Mouse (Mus musculus) heart, embryonic 10.5 days (tissue): ENCODE results near the gene Baz2a. TPM values are rescaled to one million over a fixed set of nuclear protein-coding genes. Genes with fewer than 3 reads are reported as not detected.
A peak's percentile ranks its signal among the peaks of the same experiment; 100 is the strongest.
"Not testable (repeated sequence)": the region's sequence is repeated elsewhere in the genome, so short reads cannot be mapped to it uniquely, and the experiment has no call there.

Source experiments
- DNase-seq: peaks from one replicate; pipeline ENCODE4 v3.0.0-alpha.2; 2017; ENCODE audit warnings: low spot score
- H3K27ac ChIP-seq: fragments of 300-500 bp; sonication (generic); 2 replicates; pipeline ENCODE4 v1.5.1; 2016; ENCODE audit warnings: mild to moderate bottlenecking
- H3K27me3 ChIP-seq: fragments of 300-500 bp; sonication (generic); 2 replicates; pipeline ENCODE4 v1.6.1; 2016; ENCODE audit warnings: mild to moderate bottlenecking; ENCODE audit not compliant: poor library complexity, insufficient read depth, severe bottlenecking
- H3K36me3 ChIP-seq: fragments of 300-500 bp; sonication (generic); 2 replicates; pipeline ENCODE4 v1.6.1; 2016; ENCODE audit warnings: mild to moderate bottlenecking, moderate library complexity
- H3K4me1 ChIP-seq: fragments of 300-500 bp; sonication (generic); 2 replicates; pipeline ENCODE4 v1.6.1; 2016; ENCODE audit warnings: mild to moderate bottlenecking
- H3K4me3 ChIP-seq: fragments of 300-500 bp; sonication (generic); 2 replicates; pipeline ENCODE4 v1.5.1; 2016; ENCODE audit warnings: mild to moderate bottlenecking, moderate library complexity
- H3K9me3 ChIP-seq: fragments of 300-500 bp; sonication (generic); 2 replicates; pipeline ENCODE4 v1.6.1; 2016; ENCODE audit warnings: mild to moderate bottlenecking, moderate library complexity
- WGBS: fragments of 180-500 bp; shearing (Covaris S2); methylation state at CpG from one replicate; pipeline ENCODE4 v1.1.7; 2016; 5-methylcytosine and 5-hydroxymethylcytosine counted together
- polyA plus RNA-seq: library from polyadenylated mRNA; unstranded; fragments of >200 nt; fragmentation: Nextera tagmentation; extraction: Ambion mirVana; gene quantifications from 2 replicates; pipeline ENCODE4 v1.2.1, GENCODE M21; 2016

The Baz2a gene
- polyA plus RNA-seq, 1 experiment from 2014 or later, result 10.1 TPM

DNA sequence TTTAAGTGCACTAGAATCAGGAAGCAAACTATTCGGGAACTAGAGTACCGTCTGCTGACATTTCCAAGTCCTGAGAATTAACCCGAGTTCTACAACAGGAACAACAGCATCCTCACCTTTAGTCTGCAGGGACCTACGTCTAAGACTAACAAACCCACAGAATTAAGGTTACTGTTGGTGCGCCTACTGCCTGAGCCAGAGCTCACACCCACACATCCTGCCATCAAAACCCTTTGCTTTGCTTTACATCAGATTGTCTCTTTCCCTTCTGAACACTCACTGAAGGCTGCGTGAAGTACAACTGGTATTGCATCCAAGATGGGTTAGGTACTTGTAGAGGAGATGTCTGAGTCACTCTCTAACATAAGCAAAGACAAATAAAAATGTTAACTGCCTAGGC is 44.0 kb downstream of the Baz2a start:
- peaks cover 87% of the 10 kb centered on the region for H3K36me3 ChIP-seq
- no peaks in the 10 kb centered on the region for H3K9me3 ChIP-seq
- 81% methylated on average over 6 of the region's 6 CpGs for WGBS
- no peak overlapping the region for H3K4me3 ChIP-seq
- DNase-seq, result no peak
- no peaks in the 10 kb centered on the region for H3K27me3 ChIP-seq
- no peaks in the 10 kb centered on the region for H3K4me1 ChIP-seq
- no peak overlapping the region for H3K27ac ChIP-seq

DNA sequence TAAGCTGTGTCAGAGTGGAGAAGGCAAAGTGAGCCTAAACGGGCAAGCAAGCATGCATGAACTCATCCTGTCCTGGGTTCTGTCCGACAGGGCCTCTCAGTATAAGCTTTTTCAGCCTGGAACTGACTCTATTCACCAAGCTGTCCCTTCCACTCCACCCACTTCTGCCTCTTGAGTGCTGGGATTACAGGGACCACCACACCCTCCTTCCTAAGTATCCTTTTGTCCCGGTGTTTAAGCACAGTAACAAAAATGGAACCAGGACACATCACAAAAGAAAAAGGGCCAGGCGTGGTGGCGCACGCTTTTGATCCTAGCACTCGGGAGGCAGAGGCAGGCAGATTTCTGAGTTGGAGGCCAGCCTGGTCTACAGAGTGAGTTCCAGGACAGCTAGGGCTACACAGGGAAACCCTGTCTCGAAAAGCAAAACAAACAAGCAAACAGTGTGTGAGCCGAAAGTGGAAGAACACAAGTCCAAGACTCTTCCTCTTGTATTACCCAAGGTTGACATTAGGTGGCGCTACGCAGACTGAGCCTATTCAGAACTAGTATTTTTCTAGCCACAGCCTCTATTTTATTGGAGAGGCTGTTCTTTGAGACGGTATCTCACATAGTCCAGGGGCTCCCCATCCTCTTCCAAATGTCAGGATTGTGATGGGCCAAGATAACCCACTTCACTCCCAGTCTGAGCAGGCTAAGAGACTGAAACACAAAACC is 49.0 kb downstream of the Baz2a start:
- H3K4me1 ChIP-seq, result no peaks in the 10 kb centered on the region
- no peak for DNase-seq
- H3K36me3 ChIP-seq, result peaks cover 88% of the 10 kb centered on the region
- 70% methylated on average over 12 of the region's 12 CpGs for WGBS
- H3K27me3 ChIP-seq, result no peaks in the 10 kb centered on the region
- H3K4me3 ChIP-seq, result no peak overlapping the region
- no peaks in the 10 kb centered on the region for H3K9me3 ChIP-seq
- H3K27ac ChIP-seq, result no peak overlapping the region

DNA sequence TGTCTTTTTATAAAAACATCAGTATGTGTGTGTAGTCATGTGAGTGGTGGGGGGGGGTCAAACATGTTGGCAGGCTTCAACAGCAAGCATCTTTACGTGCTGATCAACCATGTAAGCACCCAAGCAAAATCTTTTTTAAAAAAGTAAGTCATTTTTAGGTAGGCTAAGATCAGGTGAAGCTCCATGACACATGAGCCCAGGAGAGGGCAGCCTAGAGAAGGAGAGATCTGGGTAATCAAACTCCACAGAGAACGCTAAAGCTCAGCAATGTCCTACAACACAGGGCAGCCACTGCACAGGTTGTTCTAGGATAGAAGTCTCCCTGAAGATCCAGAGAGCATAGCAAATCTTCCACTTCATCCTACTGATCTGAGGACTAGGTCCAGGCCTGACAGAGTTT is 50.8 kb downstream of the Baz2a start:
- Histone ChIP-seq H3K4me1 (no peaks in the 10 kb centered on the region), H3K36me3 (peaks cover 94% of the 10 kb centered on the region), H3K9me3 (no peaks in the 10 kb centered on the region), H3K27ac (no peak overlapping the region), H3K27me3 (no peaks in the 10 kb centered on the region), H3K4me3 (no peak overlapping the region)
- 66% methylated on average over 2 of the region's 2 CpGs for WGBS
- no peak for DNase-seq

GRCm38 (mm10) chr10:128143659-128144058 is 52.3 kb downstream of the Baz2a start:
- 67% methylated on average over 4 of the region's 4 CpGs for WGBS
- Histone ChIP-seq H3K9me3 (no peaks in the 10 kb centered on the region), H3K4me1 (no peaks in the 10 kb centered on the region), H3K4me3 (no peak overlapping the region), H3K27ac (no peak overlapping the region), H3K36me3 (peaks cover 87% of the 10 kb centered on the region), H3K27me3 (no peaks in the 10 kb centered on the region)
- DNase-seq, result no peak

- H3K4me3 ChIP-seq, result no peak overlapping the region
- H3K36me3 ChIP-seq, result peaks cover 79% of the 10 kb centered on the region
- no peaks in the 10 kb centered on the region for H3K9me3 ChIP-seq
- 79% methylated on average over 2 of the region's 2 CpGs for WGBS
- no peaks in the 10 kb centered on the region for H3K27me3 ChIP-seq
- peaks cover 10% of the 10 kb centered on the region for H3K4me1 ChIP-seq
- no peak for DNase-seq
- H3K27ac ChIP-seq, result no peak overlapping the region
Measured at GRCm38 (mm10) chr10:128144961-128145360, 53.6 kb downstream of the Baz2a start.

DNA sequence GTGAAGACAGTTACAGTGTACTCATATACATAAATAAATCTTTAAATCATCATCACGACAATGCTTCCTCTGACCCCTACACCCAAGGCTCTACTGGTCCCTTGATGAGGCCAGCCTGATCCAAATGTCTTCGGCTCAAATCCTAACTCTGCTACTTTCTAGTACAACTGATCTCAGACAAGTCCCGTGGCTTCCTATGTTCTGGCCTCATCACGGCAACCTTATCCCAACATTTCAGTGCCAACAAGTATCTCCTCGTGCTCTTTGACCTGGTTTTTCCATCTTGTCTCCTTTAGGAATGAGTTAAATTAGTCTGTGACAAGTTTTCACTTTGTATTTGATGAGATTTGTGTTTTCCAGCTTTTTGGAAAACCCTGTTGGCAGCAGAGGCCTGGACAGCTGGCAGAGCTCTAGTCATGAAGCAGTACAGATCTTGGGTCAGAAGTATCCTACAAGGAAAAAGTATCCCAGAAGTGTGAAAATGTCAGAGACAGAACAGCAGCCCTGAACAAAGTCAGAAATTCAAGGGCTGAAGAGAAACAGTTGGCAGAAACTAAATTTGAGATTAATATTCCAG is 57.5 kb downstream of the Baz2a start:
- Histone ChIP-seq H3K36me3 (peaks cover 49% of the 10 kb centered on the region), H3K27me3 (no peaks in the 10 kb centered on the region), H3K9me3 (no peaks in the 10 kb centered on the region), H3K4me1 (peaks cover 13% of the 10 kb centered on the region), H3K27ac (peak overlapping the region; percentile 83; the same call in 1 of the 2 replicates), H3K4me3 (no peak overlapping the region)
- WGBS, result 89% methylated on average over 5 of the region's 5 CpGs
- no peak for DNase-seq

DNA sequence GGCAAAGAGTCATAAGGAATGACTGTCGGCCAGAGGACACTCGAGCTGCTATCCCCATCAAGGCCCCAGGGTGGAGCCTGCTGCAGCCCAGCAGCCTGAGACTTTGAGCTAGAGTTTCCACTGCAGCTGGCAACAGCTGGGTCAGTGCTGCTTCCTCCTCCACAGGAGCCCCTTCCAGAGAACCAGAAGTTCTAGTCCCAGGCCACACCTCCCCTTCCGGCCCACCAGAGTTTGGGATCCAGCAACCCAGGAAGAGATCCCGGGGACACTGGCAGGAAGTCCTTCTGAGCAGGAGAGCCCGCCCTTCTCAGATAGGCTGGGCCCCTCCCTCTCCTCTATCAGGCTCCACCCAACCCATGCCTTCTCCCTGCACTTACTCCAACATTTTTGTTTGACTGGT is 58.2 kb downstream of the Baz2a start:
- no peaks in the 10 kb centered on the region for H3K9me3 ChIP-seq
- H3K27ac ChIP-seq, result peak overlapping the region; percentile 83
- no peaks in the 10 kb centered on the region for H3K27me3 ChIP-seq
- DNase-seq, result peak; percentile 95
- 5% methylated on average over 5 of the region's 5 CpGs for WGBS
- H3K4me3 ChIP-seq, result peak overlapping the region; percentile 41
- peaks cover 43% of the 10 kb centered on the region for H3K36me3 ChIP-seq
- peaks cover 13% of the 10 kb centered on the region for H3K4me1 ChIP-seq

DNA sequence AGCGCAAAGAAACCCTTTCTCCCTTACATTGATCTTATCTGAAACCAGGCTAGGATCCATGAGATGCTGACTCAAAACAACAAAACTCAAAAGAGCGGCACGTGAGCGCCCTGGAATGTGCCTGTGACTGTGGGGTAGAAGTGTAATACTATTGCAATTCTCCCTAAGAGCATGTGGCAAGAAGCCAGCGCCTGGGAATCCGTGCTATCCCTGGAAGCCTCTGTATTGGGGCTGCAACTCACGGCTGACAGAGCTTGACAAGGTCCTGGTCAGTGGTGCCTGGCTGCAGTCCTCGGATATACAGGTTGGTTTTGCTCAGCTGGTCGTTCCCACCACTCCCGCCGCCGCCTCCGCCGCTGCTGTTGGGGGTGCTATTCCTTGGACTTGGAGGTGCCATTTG is 59.6 kb downstream of the Baz2a start:
- H3K27ac ChIP-seq, result no peak overlapping the region
- H3K27me3 ChIP-seq, result no peaks in the 10 kb centered on the region
- H3K4me3 ChIP-seq, result no peak overlapping the region
- WGBS, result 70% methylated on average over 14 of the region's 14 CpGs
- H3K4me1 ChIP-seq, result peaks cover 13% of the 10 kb centered on the region
- no peaks in the 10 kb centered on the region for H3K9me3 ChIP-seq
- H3K36me3 ChIP-seq, result peaks cover 29% of the 10 kb centered on the region
- DNase-seq, result no peak

GRCm38 (mm10) chr10:128153978-128154377 is 62.6 kb downstream of the Baz2a start:
- Histone ChIP-seq H3K9me3 (no peaks in the 10 kb centered on the region), H3K4me3 (no peak overlapping the region), H3K4me1 (peaks cover 13% of the 10 kb centered on the region), H3K36me3 (peaks cover 16% of the 10 kb centered on the region), H3K27me3 (no peaks in the 10 kb centered on the region), H3K27ac (no peak overlapping the region)
- 83% methylated on average over 3 of the region's 3 CpGs for WGBS
- DNase-seq, result no peak

GRCm38 (mm10) chr10:128165726-128166125 is 74.3 kb downstream of the Baz2a start:
- H3K27me3 ChIP-seq, H3K9me3 ChIP-seq, H3K4me3 ChIP-seq, H3K27ac ChIP-seq, H3K4me1 ChIP-seq, DNase-seq: not testable (repeated sequence)
- H3K36me3 ChIP-seq, result peaks cover 18% of the 10 kb centered on the region
- 85% methylated on average over 3 of the region's 3 CpGs for WGBS

- Histone ChIP-seq H3K27me3 (no peaks in the 10 kb centered on the region), H3K4me3 (no peak overlapping the region), H3K4me1 (0 out of 2 replicates have a peak, but pooled peaks cover 10% of the 10 kb centered on the region), H3K36me3 (peaks cover 20% of the 10 kb centered on the region), H3K27ac (no peak overlapping the region; the same call in 1 of the 2 replicates), H3K9me3 (no peaks in the 10 kb centered on the region)
- 38% methylated on average over 6 of the region's 6 CpGs for WGBS
- no peak for DNase-seq
Measured at GRCm38 (mm10) chr10:128167091-128167490, 75.7 kb downstream of the Baz2a start.

DNA sequence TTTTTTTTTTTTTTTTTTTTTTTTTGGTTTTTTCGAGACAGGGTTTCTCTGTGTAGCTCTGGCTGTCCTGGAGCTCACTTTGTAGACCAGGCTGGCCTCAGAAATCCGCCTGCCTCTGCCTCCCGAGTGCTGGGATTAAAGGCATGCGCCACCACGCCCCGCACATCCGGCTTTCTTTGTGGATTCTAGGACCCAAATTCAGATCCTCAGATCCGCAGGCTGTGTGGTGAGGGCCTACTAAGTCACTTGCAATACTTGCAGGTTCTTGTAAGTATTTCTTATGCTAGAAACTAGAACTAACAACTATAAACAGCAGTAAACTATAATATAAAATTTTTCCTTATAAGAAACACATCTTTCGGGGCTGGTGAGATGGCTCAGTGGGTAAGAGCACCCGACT is 80.0 kb downstream of the Baz2a start:
- H3K4me3 ChIP-seq, H3K9me3 ChIP-seq, H3K27ac ChIP-seq, H3K27me3 ChIP-seq, H3K36me3 ChIP-seq, DNase-seq: not testable (repeated sequence)
- H3K4me1 ChIP-seq, result peaks cover 15% of the 10 kb centered on the region
- 95% methylated on average over 10 of the region's 10 CpGs for WGBS

- H3K27me3 ChIP-seq, result no peaks in the 10 kb centered on the region
- H3K4me3 ChIP-seq, result peak overlapping the region; percentile 78
- no peaks in the 10 kb centered on the region for H3K9me3 ChIP-seq
- DNase-seq, result no peak
- peaks cover 24% of the 10 kb centered on the region for H3K4me1 ChIP-seq
- peak overlapping the region; percentile 91 for H3K27ac ChIP-seq
- 0 out of 2 replicates have a peak, but pooled peaks cover 6% of the 10 kb centered on the region for H3K36me3 ChIP-seq
- 9% methylated on average over 3 of the region's 3 CpGs for WGBS
Measured at GRCm38 (mm10) chr10:128175302-128175701, 83.9 kb downstream of the Baz2a start.
